ENCODE assay signal across 8 mouse cellular contexts in genomic region chr17:29551019-29551418, GRCm38 (mm10). TPM values are rescaled to one million over a fixed set of nuclear protein-coding genes. Genes with fewer than 3 reads are reported as not detected.
DNase-seq lines count a peak whose midpoint lies in the region; ATAC-seq lines count a peak whose summit lies in the region.
"Had no signal": no experiment of that assay in that cellular context is flagged by ENCODE, and none has a peak within 500 bp of the region (broad histone marks: within the 10 kb centered on the region; RNA-seq: fewer than 3 reads in every experiment).

No protein-coding gene starts in this region.

- no peak overlapping the region for H3K9ac ChIP-seq in neural tube, embryonic 11.5 days (ENCODE audit: low read length)
- peak overlapping the region; percentile 82; the same call in 1 of the 2 replicates for H3K9ac ChIP-seq in heart, embryonic 16.5 days (ENCODE audit: low read length)

- 64% methylated on average over 6 of the region's 6 CpGs for WGBS in neural tube, embryonic 11.5 days
- 29% methylated on average over 6 of the region's 6 CpGs for WGBS in heart, embryonic 16.5 days

- H3K27me3 ChIP-seq in neural tube, embryonic 11.5 days (ENCODE audit: control insufficient read depth, insufficient read depth, low read length) = no peaks in the 10 kb centered on the region
- no peaks in the 10 kb centered on the region for H3K27me3 ChIP-seq in heart, embryonic 16.5 days (ENCODE audit: control insufficient read depth, insufficient read depth, low read length)

- 0 out of 2 replicates have a peak overlapping the region, but pooled peaks have one; percentile 2 for H3K4me2 ChIP-seq in neural tube, embryonic 11.5 days (ENCODE audit: low read depth)
- peak overlapping the region; percentile 96 for H3K4me2 ChIP-seq in heart, embryonic 16.5 days (ENCODE audit: low read depth, low read length)

- ATAC-seq in neural tube, embryonic 11.5 days (ENCODE audit: insufficient read depth, low FRiP score, low TSS enrichment) = no peak
- ATAC-seq in heart, embryonic 16.5 days (replicated peaks; ENCODE audit: extremely low read depth, insufficient read depth, low FRiP score) = no peak
- ATAC-seq in megakaryocyte progenitor cell, adult 5-6 weeks (replicated peaks; ENCODE audit: poor library complexity) = peak; percentile 20; the same call in 1 of the 2 replicates

- no peaks in the 10 kb centered on the region for H3K36me3 ChIP-seq in neural tube, embryonic 11.5 days (ENCODE audit: control insufficient read depth, insufficient read depth, low read length)
- no peaks in the 10 kb centered on the region for H3K36me3 ChIP-seq in heart, embryonic 16.5 days (ENCODE audit: control insufficient read depth, insufficient read depth)

- H3K27ac ChIP-seq in neural tube, embryonic 11.5 days (ENCODE audit: low read depth, low read length) = no peak overlapping the region
- H3K27ac ChIP-seq in heart, embryonic 16.5 days (ENCODE audit: low read length) = peak overlapping the region; percentile 17

- DNase-seq in neural tube, embryonic 11.5 days (ENCODE audit: low spot score) = no peak
- DNase-seq in neural tube, embryonic 10.5 days (ENCODE audit: extremely low spot score, low spot score) = no peak
- peak; percentile 36 for DNase-seq in thymus, postnatal 4 days
- no peak for DNase-seq in embryo, embryonic 9.5 days (ENCODE audit: extremely low spot score)
- no peak for DNase-seq in embryo, embryonic 10.5 days (ENCODE audit: low spot score)

- peaks cover 13% of the 10 kb centered on the region for H3K4me1 ChIP-seq in neural tube, embryonic 11.5 days (ENCODE audit: control insufficient read depth, insufficient read depth, low read length)
- peaks cover 17% of the 10 kb centered on the region for H3K4me1 ChIP-seq in heart, embryonic 16.5 days (ENCODE audit: control insufficient read depth, insufficient read depth, low read length)

- H3K9me3 ChIP-seq in neural tube, embryonic 11.5 days (ENCODE audit: control insufficient read depth, low read length) = no peaks in the 10 kb centered on the region
- no peaks in the 10 kb centered on the region for H3K9me3 ChIP-seq in heart, embryonic 16.5 days (replicated peaks; ENCODE audit: control insufficient read depth, low read length)

- H3K4me3 ChIP-seq in neural tube, embryonic 11.5 days (ENCODE audit: low read depth, low read length) = no peak overlapping the region
- peak overlapping the region; percentile 73 for H3K4me3 ChIP-seq in heart, embryonic 16.5 days (ENCODE audit: low read length)

RNA-seq across cellular contexts. Expression of gene Tmem217, which starts 1.2 kb away (rescaled TPM):
- 0.35 and 0.45 TPM in 2 replicates for polyA plus RNA-seq in neural tube, embryonic 11.5 days (2014; fragmentation: Nextera tagmentation; extraction: Ambion mirVana)
- polyA plus RNA-seq in heart, embryonic 16.5 days (2015; fragmentation: Nextera tagmentation; extraction: Ambion mirVana) = 0.85 and 1.3 TPM in 2 replicates
- not detected in 2 replicates for total RNA-seq in megakaryocyte progenitor cell, adult 5-6 weeks (2015)
- 0.10 TPM in 1 of 2 replicates, not detected in the other for total RNA-seq in megakaryocyte progenitor cell, adult 5-6 weeks (2017)
- total RNA-seq: layer of hippocampus, adult 8-10 months had no signal

RNA-seq across cellular contexts. Expression of gene Tbc1d22b, which starts 1.4 kb away (rescaled TPM):
- 19.9 and 22.1 TPM in 2 replicates for polyA plus RNA-seq in neural tube, embryonic 11.5 days (2014; fragmentation: Nextera tagmentation; extraction: Ambion mirVana)
- 9.1 and 9.9 TPM in 2 replicates for polyA plus RNA-seq in heart, embryonic 16.5 days (2015; fragmentation: Nextera tagmentation; extraction: Ambion mirVana)
- 21.7 and 24.8 TPM in 2 replicates for total RNA-seq in megakaryocyte progenitor cell, adult 5-6 weeks (2015)
- total RNA-seq in megakaryocyte progenitor cell, adult 5-6 weeks (2017) = 9.3 and 11.3 TPM in 2 replicates

RNA-seq across cellular contexts. Expression of gene Gm17657, which starts 1.6 kb away (rescaled TPM):
- not detected in 2 replicates for polyA plus RNA-seq in neural tube, embryonic 11.5 days (2014; fragmentation: Nextera tagmentation; extraction: Ambion mirVana)
- polyA plus RNA-seq in heart, embryonic 16.5 days (2015; fragmentation: Nextera tagmentation; extraction: Ambion mirVana) = not detected in 2 replicates
- 0.17 TPM in 1 of 2 replicates, not detected in the other for total RNA-seq in megakaryocyte progenitor cell, adult 5-6 weeks (2015)
- total RNA-seq in megakaryocyte progenitor cell, adult 5-6 weeks (2017) = not detected in 2 replicates
- total RNA-seq: layer of hippocampus, adult 8-10 months had no signal
